Mouse (Mus musculus) left cerebral cortex, postnatal 36 days (tissue): ENCODE results near the gene Hoxb8. TPM values are rescaled to one million over a fixed set of nuclear protein-coding genes. Genes with fewer than 3 reads are reported as not detected.

ENCODE experiments used
- DNase-seq, 2 experiments: peaks; one replicate each; pipeline ENCODE4 v3.0.0; 2021 to 2022; ENCODE audit warnings: low spot score in 2 of 2, mixed read lengths in 1 of 2
- intact Hi-C: fragments of 180-260 bp; cut with DNase I; formaldehyde crosslinking; loops from one replicate; pipeline ENCODE4 v1.15.1; 2025
- total RNA-seq, 2 experiments: library from RNA; stranded (reverse); gene quantifications; 2 replicates each; pipeline ENCODE4 v1.2.3; 2021

Hoxb8 gene
- total RNA-seq, 2 experiments from 2014 or later, result not detected

- no peak for DNase-seq
- intact Hi-C loops, result no loop called here
Measured at GRCm38 (mm10) chr11:96284041-96284749, 2.5 kb downstream of the Hoxb8 start.

DNA sequence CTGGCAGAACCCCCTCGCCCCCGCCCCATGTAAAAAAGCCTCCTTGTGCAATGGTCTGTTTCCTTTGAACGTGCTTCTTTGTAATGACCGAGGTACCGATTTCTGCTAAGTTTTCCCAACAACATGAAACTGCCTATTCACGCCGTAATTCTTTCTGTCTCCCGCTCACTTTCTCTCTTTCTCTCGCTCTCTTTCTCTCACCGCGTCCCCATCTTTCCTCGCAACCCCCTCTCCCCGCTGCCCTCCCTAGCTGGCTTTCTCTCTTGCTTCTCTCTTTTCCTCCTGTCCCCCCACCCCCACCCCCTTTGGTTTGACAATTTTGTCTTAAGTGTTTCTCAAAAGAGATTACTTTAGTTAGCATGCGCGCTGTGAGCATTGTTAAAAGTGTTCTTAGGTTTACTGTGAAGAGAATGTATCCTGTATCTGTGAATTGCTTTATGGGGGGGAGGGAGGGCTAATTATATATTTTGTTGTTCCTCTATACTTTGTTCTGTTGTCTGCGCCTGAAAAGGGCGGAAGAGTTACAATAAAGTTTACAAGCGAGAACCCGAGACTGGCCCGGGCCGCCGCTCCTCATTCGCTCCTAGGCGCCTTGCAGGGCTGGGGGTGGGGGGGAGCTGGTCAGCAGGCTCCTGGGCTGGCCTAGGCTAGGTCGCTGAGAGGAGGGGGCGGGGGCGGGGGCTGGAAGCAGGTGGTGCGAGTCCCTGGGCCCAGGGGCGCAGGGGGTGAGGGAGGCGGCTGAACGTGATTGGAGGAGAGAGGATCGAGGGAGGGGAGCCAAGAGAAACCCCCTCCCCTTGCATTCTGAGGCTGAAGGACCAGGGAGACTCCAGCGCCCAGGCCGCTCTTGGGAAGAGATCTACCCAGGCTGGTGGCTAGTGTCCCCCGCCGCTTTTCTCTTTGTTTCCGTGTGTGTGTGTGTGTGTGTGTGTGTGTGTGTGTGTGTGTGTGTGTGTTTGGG lies 3.3 kb downstream of the Hoxb8 start:
- intact Hi-C loops, result no loop called here
- DNase-seq, result no peak

DNA sequence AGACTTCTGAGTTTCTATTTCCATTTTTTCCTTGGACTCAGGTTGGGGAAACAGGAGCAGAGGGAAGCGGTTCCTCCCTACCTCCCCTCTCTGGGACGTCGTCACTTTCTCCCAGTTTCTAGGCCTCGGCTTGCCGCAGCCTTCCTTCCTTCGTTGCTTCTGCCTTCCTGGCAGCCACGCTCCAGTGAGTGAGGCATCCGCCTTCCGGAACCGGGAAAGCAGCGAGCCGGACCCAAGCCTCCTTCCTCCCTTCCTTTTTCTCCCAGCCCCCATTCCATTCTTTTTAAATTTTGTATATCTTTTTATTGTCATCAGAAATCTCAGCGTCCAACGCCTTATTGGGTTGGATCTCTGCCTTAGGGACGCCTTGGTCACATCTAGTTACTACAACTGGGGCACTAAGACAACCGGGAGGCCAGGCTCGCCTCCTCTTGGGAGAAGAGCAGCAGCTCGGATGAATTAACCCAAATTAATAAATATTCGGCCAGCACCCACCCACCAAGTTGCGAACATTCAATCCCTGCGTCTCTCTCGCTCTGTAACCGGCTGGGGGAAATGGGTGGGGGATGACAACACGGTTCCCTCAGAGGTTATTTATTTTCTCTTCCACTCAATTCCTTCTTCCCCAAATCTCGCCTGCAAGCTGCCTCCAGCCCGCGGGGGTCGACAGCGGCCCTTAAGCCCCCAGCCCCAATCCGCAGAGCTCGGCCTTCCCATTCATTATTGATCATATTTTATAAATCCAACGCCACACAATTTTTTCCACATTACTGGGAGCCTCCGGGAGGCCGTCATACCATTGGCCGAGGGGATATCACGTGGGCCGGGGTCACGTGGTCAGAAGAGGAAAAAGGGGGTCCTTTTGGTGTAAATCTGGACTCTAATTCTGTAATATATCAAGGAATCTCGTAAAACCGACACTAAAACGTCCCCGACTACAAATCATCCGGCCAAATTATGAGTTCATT lies 4.3 kb downstream of the Hoxb8 start, which contains the start of gene Hoxb7:
TSS of gene Hoxb7 (plus strand) at position 853 of the 968 bp plus-strand sequence.
- DNase-seq, result no peak
- intact Hi-C loops, result no loop called here

GRCm38 (mm10) chr11:96286739-96287385 lies 5.2 kb downstream of the Hoxb8 start:
- DNase-seq, result no peak
- intact Hi-C loops, result no loop called here

DNA sequence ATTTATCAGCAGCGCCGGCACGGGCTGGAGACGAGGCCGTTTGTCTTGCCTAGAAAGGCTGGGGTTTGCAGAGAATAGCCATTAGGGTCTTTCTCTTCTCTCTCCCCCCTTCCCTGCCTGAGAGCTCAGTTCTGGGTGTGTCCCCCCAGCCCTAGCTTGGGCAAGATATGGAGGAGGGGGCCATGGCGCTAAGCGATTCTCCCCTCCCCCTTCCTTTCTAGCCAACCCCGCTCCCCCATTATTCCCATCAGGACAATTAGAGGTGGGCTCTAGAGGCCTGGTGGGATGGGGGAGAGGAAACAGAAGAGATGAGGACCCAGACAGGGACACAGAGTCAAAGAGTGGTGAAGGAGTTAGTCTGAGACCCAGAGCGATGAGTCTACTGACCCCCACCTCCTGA lies 5.7 kb downstream of the Hoxb8 start:
- DNase-seq, result no peak
- intact Hi-C loops, result no loop called here

DNA sequence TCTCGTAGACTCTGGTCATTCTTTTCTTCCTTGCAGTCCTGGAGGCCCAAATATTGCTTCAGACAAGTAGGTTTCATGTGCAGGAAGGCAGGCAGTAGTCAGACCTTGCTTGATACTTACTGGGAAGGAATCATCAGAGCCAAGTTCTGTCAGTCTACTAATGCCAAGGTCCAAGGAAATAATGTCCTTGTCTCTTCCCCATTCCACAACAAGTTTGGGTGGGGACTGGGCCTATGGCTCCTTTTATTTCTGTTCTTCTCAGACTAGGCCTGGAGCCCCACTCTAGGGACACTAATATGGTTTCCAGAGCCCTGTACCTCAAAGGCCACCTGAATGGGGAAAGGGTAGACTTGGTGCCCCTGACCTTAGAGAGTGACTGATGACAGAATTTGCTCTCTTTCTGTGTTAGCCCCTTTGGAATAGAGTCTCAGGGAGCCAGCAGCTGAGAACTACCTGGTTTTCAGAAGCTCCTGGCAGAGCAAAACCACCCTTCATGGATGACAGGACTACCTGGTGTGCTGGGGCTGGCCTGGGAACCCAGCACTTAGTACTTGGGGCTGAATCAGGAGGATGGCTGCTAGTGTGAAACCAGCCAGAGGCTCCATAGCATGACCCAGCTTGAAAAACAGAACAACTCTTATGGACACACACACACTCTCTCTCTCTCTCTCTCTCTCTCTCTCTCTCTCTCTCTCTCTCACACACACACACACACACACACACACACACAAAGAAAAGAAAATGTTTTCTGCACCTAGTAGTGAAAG lies 6.9 kb downstream of the Hoxb8 start:
- DNase-seq, result no peak
- intact Hi-C loops, result no loop called here

GRCm38 (mm10) chr11:96289293-96289692 lies 7.6 kb downstream of the Hoxb8 start:
- no peak for DNase-seq
- intact Hi-C loops, result no loop called here

DNA sequence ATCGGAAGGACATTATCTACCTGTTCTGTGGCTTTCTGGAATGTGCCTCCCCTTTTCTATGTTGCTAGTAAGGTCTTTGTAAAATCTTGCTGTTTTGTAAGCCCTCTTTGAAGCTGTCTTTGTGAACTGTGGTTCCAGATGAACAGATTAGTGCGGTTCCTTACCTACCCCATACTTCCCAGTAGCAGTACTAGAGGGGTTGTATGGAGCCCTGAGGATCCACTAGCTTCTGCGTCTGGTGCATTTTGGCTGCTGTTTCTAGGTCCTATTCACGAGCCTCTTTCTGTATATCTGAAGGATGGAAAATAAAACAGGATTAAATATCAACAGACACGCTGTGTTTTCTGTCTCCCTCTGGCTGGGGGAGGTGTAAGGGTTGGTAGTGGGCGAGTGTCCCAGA lies 8.1 kb downstream of the Hoxb8 start:
- intact Hi-C loops, result no loop called here

DNA sequence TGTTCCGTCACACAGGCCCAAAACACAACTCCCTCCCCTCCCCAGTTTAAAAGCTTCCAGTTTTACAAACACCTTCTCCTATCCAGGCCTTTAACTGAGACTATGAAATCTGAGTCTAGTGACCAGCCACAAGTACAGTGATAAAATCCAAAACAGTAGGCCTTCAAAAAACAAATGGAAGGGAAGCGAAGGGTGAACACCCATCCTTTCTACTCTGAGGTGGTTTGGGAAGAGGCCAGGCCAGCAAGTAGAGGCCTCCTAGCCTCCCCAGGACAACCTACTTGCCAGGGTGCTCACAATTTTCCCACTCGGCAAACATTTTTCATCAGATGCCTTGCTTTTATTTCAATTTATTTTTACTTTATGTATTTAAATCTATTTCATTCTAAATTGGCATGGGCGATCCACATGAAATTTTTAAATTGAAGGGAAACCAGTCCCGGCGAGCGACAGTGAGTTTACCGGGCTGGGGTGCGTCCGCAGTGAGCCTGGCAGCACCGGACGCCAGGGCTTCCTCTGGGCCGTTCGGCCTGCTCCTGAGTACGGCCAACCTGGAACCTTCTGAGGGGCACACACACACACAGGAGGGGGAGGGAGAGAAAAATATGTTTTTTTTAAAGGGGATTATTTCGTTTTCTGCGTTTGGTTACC lies 9.1 kb downstream of the Hoxb8 start:
- intact Hi-C loops, result no loop called here
- DNase-seq, result no peak

More for the DNA sequence above, 8.1 kb downstream of the Hoxb8 start:
- DNase-seq, result no peak

DNA sequence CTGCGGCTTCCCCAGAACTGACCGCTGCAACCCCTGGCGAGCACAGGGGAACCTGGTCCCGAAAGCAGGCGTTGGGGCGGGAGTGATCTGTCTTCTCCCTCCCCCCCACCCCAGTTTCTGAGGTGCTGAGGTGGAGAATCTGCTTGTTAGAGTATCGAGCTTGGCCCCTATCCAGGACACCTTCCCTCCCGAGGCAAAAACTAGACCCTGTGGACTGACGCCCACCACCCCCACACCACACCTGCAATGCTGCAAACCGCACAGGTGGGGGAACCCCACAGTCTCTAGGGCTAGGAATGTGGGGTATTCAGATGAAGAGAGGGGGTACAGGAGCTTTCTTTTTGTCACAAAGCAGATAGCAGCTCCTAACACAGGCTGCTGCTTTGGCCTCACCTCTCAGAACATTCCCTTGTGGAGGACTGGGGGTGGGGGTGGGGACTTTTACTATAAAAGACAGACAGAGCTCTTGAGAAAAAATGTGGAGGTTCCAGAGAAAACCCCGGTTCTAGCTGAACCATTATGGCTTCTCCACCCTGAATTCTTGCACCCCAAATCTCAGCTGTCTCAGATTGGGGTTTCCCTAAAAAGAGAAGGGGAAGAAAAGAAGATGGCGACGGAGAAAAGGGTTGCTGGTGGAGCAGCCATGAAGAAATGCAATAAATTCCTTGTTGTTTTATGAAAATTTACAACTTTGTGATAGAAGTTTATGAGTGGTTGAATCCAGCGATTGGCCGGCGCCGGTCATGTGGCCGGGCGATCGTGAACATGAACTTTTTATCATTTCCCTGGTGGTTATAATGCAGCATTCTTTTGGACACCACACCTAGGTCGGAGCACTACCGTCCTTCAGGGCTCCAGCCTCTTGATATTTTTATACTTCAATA lies 10.2 kb downstream of the Hoxb8 start, which contains the start of gene Hoxb6:
TSS of gene Hoxb6 (plus strand) at position 796 of the 884 bp plus-strand sequence.
- intact Hi-C loops, result no loop called here
- DNase-seq, result no peak

GRCm38 (mm10) chr11:96292565-96293301 lies 11.0 kb downstream of the Hoxb8 start:
- DNase-seq, result no peak
- intact Hi-C loops, result no loop called here

DNA sequence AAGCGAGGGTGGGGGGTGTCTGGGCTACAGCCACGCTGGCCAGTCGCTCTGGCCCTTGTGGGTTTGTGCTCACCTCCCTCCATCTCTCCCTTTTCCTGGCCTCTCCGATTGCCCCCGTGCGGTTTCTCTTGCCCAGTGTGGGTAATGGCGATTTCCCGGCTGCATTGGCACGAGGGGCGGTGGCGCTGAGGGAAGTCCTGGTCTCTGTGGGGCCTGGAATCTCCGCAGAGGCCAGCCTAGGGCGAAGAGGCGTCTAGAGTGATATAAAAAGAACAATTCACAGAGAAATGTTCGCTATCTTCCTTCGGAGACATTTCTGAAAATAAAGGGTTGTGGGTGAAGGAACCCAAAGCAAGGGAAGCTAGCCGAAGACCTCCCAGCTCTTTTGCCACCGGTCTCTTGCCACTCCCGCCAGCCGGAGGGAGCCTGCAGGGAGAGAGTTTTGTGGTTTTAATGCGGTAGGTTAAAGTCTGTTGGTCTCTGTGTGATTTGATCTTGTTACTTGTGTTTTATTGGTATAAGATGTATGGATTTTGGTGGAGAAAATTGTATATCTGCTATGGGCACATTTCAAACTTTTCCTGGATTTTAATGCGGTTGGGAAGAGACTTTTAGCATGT lies 11.7 kb downstream of the Hoxb8 start:
- intact Hi-C loops, result no loop called here
- DNase-seq, result no peak

GRCm38 (mm10) chr11:96294245-96295091 lies 12.8 kb downstream of the Hoxb8 start:
- no peak for DNase-seq
- intact Hi-C loops, result no loop called here

GRCm38 (mm10) chr11:96295092-96295835 lies 13.6 kb downstream of the Hoxb8 start:
- intact Hi-C loops, result no loop called here
- no peak for DNase-seq
